Mouse (Mus musculus): ENCODE results near the gene Pex14. TPM values are rescaled to one million over a fixed set of nuclear protein-coding genes. Genes with fewer than 3 reads are reported as not detected.

Gene Pex14
- polyA plus RNA-seq, 1 experiment from 2014 or later, result 51.1 TPM

DNA sequence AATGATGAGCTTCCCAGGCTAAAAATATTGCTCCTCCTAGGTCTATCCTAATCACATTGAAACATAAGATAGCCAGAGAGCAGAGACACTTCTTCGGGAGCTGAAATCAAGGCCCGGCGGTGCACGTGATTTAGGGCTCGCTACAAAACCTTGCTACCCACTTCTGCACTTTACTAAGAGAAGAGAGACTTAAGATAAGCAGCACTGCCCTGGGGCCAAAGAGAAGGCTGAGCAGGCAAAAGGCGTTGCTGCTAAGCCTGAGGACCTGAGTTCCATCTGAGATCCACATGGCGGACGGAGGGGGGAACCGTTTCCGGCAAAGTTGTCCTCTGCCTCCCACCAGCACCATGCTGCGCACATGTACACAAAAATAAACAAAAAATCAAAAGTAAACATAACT is 1.1 kb downstream of the Pex14 start:
- peaks cover 12% of the 10 kb centered on the region for H3K4me1 ChIP-seq
- H3K36me3 ChIP-seq, result no peaks in the 10 kb centered on the region
- H3K27me3 ChIP-seq, result no peaks in the 10 kb centered on the region
- ATAC-seq (ENCODE audit: borderline replicate concordance, extremely low read depth, low FRiP score, low TSS enrichment), result peak; percentile 8; the same call in 1 of the 2 replicates
- peak overlapping the region; percentile 78 for H3K4me3 ChIP-seq
- H3K9ac ChIP-seq, result peak overlapping the region; percentile 86
- WGBS, result 7% methylated on average over 11 of the region's 11 CpGs
- no peak overlapping the region for H3K27ac ChIP-seq
- H3K4me2 ChIP-seq, result peak overlapping the region; percentile 86
- H3K9me3 ChIP-seq, result no peaks in the 10 kb centered on the region

DNA sequence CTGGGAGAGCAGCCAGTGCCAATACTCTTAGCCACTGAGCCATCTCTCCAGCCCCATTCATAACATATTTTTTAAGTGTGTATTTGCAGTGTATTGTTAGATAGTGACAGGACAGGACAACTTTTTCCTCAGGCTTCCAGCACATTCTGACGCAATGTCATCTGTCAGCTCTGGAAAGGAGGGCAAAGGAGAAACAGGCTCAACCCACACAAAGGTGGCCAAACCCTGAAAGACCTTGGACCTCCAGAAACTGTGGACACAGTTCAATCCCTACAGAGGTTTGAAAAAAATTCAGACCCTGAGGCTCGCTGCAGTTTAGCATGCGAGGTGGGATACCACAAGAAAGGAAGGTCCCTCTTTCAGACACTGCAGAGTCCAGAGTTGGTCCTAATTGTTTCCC is 1.7 kb downstream of the Pex14 start:
- Histone ChIP-seq H3K4me1 (peaks cover 12% of the 10 kb centered on the region), H3K4me3 (peak overlapping the region; percentile 78), H3K36me3 (0 out of 2 replicates have a peak, but pooled peaks cover 5% of the 10 kb centered on the region), H3K9me3 (no peaks in the 10 kb centered on the region), H3K27me3 (no peaks in the 10 kb centered on the region), H3K4me2 (peak overlapping the region; percentile 86; the same call in 1 of the 2 replicates), H3K27ac (no peak overlapping the region), H3K9ac (0 out of 2 replicates have a peak overlapping the region, but pooled peaks have one; percentile 86)
- WGBS, result 76% methylated on average over 3 of the region's 3 CpGs
- no peak for ATAC-seq (ENCODE audit: borderline replicate concordance, extremely low read depth, low FRiP score, low TSS enrichment)

DNA sequence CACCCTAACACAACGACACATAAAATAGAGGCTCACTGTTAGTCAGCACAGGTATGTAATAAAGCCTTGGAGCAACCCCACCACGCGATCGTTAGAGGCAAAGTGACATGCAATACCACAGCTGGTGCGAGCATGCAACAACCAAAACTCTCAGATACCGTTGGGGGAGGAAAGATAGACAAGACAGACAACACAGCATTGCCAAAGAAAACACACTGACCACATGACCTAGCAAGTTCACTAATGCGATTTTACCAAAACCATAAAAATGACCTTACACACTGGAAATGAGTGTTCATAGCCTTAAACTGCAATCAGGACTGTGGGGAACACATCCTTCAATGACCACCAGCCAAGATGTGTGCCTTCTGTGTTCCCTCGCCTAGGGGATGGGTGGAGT is 8.3 kb downstream of the Pex14 start:
- H3K4me2 ChIP-seq, result no peak overlapping the region
- 0 out of 2 replicates have a peak, but pooled peaks cover 5% of the 10 kb centered on the region for H3K36me3 ChIP-seq
- H3K27me3 ChIP-seq, result no peaks in the 10 kb centered on the region
- WGBS, result 84% methylated on average over 8 of the region's 8 CpGs
- no peaks in the 10 kb centered on the region for H3K4me1 ChIP-seq
- H3K9ac ChIP-seq, result no peak overlapping the region
- no peak for ATAC-seq (ENCODE audit: borderline replicate concordance, extremely low read depth, low FRiP score, low TSS enrichment)
- H3K9me3 ChIP-seq, result no peaks in the 10 kb centered on the region
- no peak overlapping the region for H3K27ac ChIP-seq
- no peak overlapping the region for H3K4me3 ChIP-seq

DNA sequence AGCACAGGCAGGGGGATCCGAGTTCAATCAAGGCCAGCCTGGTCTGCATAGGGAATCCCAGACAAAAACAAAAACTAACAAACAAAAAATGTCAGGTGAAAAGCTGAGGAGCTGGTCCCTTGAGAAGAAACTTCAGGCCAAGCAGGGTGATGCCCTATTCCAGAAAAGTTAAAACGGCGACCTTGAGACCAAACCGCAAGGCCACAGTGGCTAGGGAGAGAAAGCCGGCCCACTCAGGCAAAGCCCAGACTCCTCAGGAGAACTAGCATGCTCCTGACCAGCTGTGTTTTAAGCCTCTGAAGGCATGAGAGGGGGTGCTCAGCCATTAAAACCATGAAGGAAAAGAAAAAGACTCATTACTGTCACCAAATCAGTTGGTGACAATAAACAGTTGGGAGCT is 14.3 kb downstream of the Pex14 start:
- Histone ChIP-seq H3K27ac (no peak overlapping the region), H3K9ac (no peak overlapping the region), H3K4me3 (no peak overlapping the region)

DNA sequence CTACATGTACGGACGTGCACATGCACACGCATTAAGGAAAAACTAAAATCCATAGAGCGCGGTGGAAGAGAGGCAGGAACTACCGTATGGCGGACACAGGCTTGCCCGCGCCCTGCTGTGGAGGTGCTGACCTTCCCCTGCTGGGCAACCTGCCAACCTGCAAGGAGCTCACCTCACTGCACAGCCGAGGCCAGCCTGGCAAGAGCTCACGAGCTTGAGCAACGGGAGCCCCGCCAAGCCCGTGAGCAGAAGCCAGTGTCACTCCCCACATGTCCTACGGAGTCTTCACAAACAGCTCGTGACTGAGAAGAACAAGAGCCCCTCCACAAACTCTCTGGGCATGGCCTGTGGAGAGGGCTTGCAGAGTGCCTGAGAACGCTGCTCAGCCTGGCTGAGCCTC is 18.1 kb downstream of the Pex14 start:
- no peaks in the 10 kb centered on the region for H3K36me3 ChIP-seq
- no peak overlapping the region for H3K9ac ChIP-seq
- H3K4me2 ChIP-seq, result no peak overlapping the region
- H3K27ac ChIP-seq, result 0 out of 2 replicates have a peak overlapping the region, but pooled peaks have one; percentile 17
- no peak overlapping the region for H3K4me3 ChIP-seq
- no peaks in the 10 kb centered on the region for H3K27me3 ChIP-seq
- H3K4me1 ChIP-seq, result peaks cover 12% of the 10 kb centered on the region
- WGBS, result 49% methylated on average over 17 of the region's 17 CpGs
- H3K9me3 ChIP-seq, result no peaks in the 10 kb centered on the region
- ATAC-seq (ENCODE audit: borderline replicate concordance, extremely low read depth, low FRiP score, low TSS enrichment), result peak; percentile 69

More for the DNA sequence above, 14.3 kb downstream of the Pex14 start:
- Histone ChIP-seq H3K4me2 (no peak overlapping the region), H3K27me3 (no peaks in the 10 kb centered on the region), H3K4me1 (peaks cover 8% of the 10 kb centered on the region), H3K36me3 (no peaks in the 10 kb centered on the region), H3K9me3 (no peaks in the 10 kb centered on the region)
- ATAC-seq (ENCODE audit: borderline replicate concordance, extremely low read depth, low FRiP score, low TSS enrichment), result no peak
- WGBS, result 70% methylated on average over 5 of the region's 5 CpGs

DNA sequence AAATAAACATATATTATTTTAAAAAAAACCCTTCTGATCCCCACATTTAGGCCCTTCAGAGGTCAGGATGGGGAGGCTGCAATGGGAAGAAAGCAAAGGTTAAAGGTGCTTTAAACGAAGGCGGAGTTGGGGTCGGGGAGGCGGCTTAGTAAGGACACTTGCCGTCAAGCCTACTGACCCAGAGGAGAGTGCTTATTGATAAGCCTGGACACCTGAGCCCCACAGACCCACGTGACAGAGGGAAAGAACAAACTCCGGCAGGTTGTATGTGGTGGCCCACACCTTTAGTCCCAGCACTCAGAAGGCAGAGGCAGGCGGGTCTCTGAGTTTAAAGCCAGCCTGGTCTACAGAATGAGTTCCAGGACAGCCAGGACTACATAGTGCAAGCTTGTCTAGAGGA is 19.6 kb downstream of the Pex14 start:
- ATAC-seq (ENCODE audit: borderline replicate concordance, extremely low read depth, low FRiP score, low TSS enrichment), result no peak
- H3K27ac ChIP-seq, result no peak overlapping the region
- H3K4me2 ChIP-seq, result no peak overlapping the region
- no peak overlapping the region for H3K9ac ChIP-seq
- H3K27me3 ChIP-seq, result no peaks in the 10 kb centered on the region
- H3K36me3 ChIP-seq, result no peaks in the 10 kb centered on the region
- H3K9me3 ChIP-seq, result no peaks in the 10 kb centered on the region
- peaks cover 22% of the 10 kb centered on the region for H3K4me1 ChIP-seq
- no peak overlapping the region for H3K4me3 ChIP-seq
- 77% methylated on average over 8 of the region's 8 CpGs for WGBS

DNA sequence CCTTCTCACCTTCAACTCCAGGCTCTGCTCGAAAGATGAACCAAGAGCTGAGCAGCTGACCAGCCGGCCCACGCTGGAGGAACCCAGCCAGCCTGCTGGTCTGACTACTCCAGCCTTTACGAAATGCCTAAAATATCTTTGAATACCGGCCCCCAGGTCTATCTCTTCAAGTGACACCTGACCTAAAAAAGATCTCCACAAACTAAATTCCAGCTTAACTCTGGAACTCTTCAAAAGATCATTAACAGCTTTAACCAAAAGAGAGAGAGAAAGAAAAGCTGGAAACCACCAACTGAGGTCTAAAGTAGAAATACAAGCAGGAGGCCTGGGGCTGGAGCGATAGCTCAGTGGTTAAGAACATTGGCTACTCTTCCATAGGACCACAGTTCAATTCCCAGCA is 20.0 kb downstream of the Pex14 start:
- H3K9me3 ChIP-seq, result no peaks in the 10 kb centered on the region
- no peak for ATAC-seq (ENCODE audit: borderline replicate concordance, extremely low read depth, low FRiP score, low TSS enrichment)
- H3K27ac ChIP-seq, result no peak overlapping the region
- no peaks in the 10 kb centered on the region for H3K27me3 ChIP-seq
- H3K36me3 ChIP-seq, result no peaks in the 10 kb centered on the region; the same call in 1 of the 2 replicates
- H3K4me2 ChIP-seq, result no peak overlapping the region
- WGBS, result 64% methylated on average over 6 of the region's 6 CpGs
- H3K4me1 ChIP-seq, result peaks cover 26% of the 10 kb centered on the region
- no peak overlapping the region for H3K4me3 ChIP-seq
- no peak overlapping the region for H3K9ac ChIP-seq

DNA sequence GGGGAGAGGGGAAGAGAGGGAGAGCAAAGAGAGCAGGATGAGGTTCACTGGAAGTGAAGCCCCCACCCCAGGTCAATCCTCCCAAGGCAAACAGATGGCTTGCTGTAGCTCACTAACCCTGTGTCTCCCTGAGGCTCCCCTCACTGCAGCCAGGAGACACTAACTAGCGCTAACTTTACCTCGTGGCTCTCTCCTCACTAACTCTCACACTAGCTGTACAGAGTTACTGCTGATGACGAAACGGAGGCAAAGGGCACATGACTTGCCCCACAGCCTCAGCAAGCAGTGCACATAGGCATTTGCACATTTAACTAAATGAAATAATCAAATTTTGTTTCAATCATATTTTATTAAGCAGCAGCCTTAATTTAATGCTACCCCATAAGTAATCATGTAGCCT is 21.4 kb downstream of the Pex14 start:
- H3K9me3 ChIP-seq, result no peaks in the 10 kb centered on the region
- H3K4me1 ChIP-seq, result peaks cover 34% of the 10 kb centered on the region
- H3K27ac ChIP-seq, result no peak overlapping the region
- H3K27me3 ChIP-seq, result no peaks in the 10 kb centered on the region
- 43% methylated on average over 4 of the region's 4 CpGs for WGBS
- H3K36me3 ChIP-seq, result no peaks in the 10 kb centered on the region; the same call in 1 of the 2 replicates
- no peak overlapping the region for H3K9ac ChIP-seq
- no peak overlapping the region for H3K4me2 ChIP-seq
- H3K4me3 ChIP-seq, result no peak overlapping the region
- no peak for ATAC-seq (ENCODE audit: borderline replicate concordance, extremely low read depth, low FRiP score, low TSS enrichment)

DNA sequence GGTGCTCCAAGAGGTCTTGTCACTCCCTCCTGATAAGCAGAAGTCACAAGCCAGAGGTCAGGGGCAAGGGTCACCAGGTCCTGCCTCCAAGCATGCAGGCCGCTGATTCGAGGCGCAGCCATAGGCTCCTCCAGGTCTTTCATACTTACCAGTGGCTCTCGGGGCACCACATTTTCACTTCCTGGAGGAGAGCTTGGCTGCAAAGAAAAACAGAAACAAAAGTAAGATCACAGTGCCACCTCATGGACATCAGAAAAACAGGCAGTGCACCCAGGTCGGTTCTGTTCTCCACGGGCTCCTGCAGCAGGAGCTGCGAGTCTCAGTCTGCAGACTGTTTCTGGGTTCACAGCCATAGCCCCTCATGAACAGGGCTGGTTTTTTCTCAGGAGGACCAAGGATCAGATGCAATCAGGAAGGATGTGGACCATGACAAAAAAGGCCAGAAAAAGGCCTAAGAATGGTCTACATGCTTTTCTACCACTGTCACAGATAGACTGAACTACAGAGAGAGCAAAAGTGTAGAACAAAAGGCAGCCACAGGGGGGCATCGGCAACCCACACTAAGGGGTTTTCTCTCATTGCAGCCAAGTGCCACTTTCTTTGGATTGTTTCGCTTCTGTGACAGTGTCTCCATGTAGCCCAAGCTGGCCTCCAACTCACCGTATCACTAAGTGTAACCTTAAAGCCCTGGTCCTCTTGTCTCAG is 23.7 kb downstream of the Pex14 start:
- Histone ChIP-seq H3K4me3 (no peak overlapping the region), H3K9ac (no peak overlapping the region), H3K27me3 (no peaks in the 10 kb centered on the region), H3K9me3 (no peaks in the 10 kb centered on the region), H3K4me1 (peaks cover 28% of the 10 kb centered on the region), H3K36me3 (peaks cover 4% of the 10 kb centered on the region), H3K27ac (peak overlapping the region; percentile 62), H3K4me2 (no peak overlapping the region; the same call in 1 of the 2 replicates)
- peak; percentile 55; the same call in 1 of the 2 replicates for ATAC-seq (ENCODE audit: borderline replicate concordance, extremely low read depth, low FRiP score, low TSS enrichment)
- 15% methylated on average over 10 of the region's 10 CpGs for WGBS

DNA sequence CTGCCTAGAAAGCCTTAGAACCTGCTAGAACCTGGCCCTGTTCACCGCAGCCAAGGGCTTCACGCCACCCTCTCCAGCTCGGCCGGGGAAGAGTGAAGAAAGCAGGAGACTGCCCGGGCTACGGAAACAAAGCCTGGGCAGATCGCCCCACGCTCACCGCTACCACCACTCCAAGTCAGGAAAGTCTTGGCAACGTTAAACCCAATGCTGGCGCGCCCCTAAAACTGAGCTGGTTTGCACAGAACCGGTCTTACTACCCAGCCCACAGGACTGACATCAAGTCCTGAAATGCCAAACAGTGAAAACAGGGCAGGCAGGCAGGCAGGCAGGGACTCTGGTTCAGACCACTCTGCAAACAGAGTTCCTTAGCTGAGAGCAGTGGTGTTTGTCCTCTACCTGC is 24.6 kb downstream of the Pex14 start:
- ATAC-seq (ENCODE audit: borderline replicate concordance, extremely low read depth, low FRiP score, low TSS enrichment), result peak; percentile 33; the same call in 1 of the 2 replicates

DNA sequence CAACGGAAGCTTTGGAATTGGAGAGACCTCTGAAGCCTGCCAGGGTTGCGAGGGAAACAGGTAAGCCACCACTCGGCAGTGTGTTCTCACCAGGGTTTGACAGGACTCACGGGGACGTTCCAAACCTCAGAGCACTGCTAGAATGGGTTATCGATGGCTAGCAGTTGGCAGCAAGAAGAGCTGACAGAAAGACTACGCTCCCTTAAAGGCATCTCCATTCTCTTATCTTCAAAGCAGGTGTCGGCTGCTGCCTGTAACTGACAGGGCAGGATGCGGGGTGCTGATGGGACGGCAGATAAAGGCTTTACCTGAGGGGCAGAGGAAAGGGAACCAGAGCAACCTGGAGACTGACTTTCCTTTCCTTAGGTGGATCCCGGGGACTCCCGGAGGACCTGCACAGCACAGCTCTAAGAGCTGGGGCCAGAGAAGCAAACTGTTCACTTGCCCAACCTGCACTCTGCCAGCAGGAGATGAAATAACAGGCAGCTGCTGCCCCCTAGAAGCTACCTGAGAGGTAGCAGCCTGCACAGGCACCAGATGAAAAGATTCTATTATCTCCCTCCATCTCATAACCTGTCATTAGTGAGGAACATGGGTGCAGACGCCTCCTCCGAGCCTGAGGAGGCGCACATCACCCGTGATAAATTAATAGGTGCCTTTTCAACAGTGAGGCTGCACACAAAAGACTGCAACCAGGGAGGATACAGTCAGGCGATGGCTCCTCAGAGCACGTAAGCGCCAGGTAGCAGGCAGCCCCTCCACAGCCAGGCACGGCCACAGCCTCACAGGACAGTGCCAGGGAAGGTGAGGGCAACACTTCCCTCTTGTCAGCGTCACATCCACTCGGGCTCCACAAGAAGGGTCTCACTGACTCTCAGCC is 32.8 kb downstream of the Pex14 start:
- ATAC-seq (ENCODE audit: borderline replicate concordance, extremely low read depth, low FRiP score, low TSS enrichment), result no peak
- Histone ChIP-seq H3K4me3 (no peak overlapping the region), H3K4me2 (no peak overlapping the region), H3K9ac (no peak overlapping the region), H3K9me3 (no peaks in the 10 kb centered on the region), H3K27me3 (no peaks in the 10 kb centered on the region), H3K27ac (no peak overlapping the region), H3K36me3 (peaks cover under 1% of the 10 kb centered on the region; the same call in 1 of the 2 replicates), H3K4me1 (peaks cover 41% of the 10 kb centered on the region)
- WGBS, result 68% methylated on average over 22 of the region's 22 CpGs

More for the DNA sequence above, 24.6 kb downstream of the Pex14 start:
- H3K4me3 ChIP-seq, result no peak overlapping the region
- H3K9ac ChIP-seq, result no peak overlapping the region
- H3K36me3 ChIP-seq, result peaks cover 4% of the 10 kb centered on the region
- no peaks in the 10 kb centered on the region for H3K27me3 ChIP-seq
- H3K4me2 ChIP-seq, result no peak overlapping the region
- 74% methylated on average over 13 of the region's 13 CpGs for WGBS
- no peaks in the 10 kb centered on the region for H3K9me3 ChIP-seq
- peaks cover 36% of the 10 kb centered on the region for H3K4me1 ChIP-seq
- peak overlapping the region; percentile 77 for H3K27ac ChIP-seq
